Mouse (Mus musculus) liver, embryonic 15.5 days (tissue): ENCODE measurements around the gene Boc. TPM values are rescaled to one million over a fixed set of nuclear protein-coding genes. Genes with fewer than 3 reads are reported as not detected.

Experiments
- ATAC-seq: fragments of 200-750 bp; cut with Nextera tagmentation; 2 replicates; pipeline ENCODE4 v1.8.0; 2017; ENCODE audit warnings: moderate number of reproducible peaks, mild to moderate bottlenecking, moderate library complexity; ENCODE audit not compliant: insufficient read depth
- H3K27ac ChIP-seq: fragments of 300-500 bp; sonication (generic); replicated peaks from 2 replicates; pipeline ENCODE4 v1.5.1; 2015; ENCODE audit warnings: mild to moderate bottlenecking, inconsistent platforms
- H3K27me3 ChIP-seq: fragments of 300-500 bp; sonication (generic); 2 replicates; pipeline ENCODE4 v1.6.1; 2015; ENCODE audit warnings: mild to moderate bottlenecking, inconsistent platforms
- H3K36me3 ChIP-seq: fragments of 300-500 bp; sonication (generic); replicated peaks from 2 replicates; pipeline ENCODE4 v1.6.1; 2015; ENCODE audit warnings: moderate library complexity, mild to moderate bottlenecking, inconsistent platforms
- H3K4me1 ChIP-seq: fragments of 300-500 bp; sonication (generic); replicated peaks from 2 replicates; pipeline ENCODE4 v1.6.1; 2015; ENCODE audit warnings: inconsistent platforms
- H3K4me2 ChIP-seq: fragments of 300-500 bp; sonication (generic); 2 replicates; pipeline ENCODE4 v1.6.1; 2015; ENCODE audit warnings: moderate library complexity, mild to moderate bottlenecking, inconsistent platforms
- H3K4me3 ChIP-seq: fragments of 300-500 bp; sonication (generic); replicated peaks from 2 replicates; pipeline ENCODE4 v1.5.1; 2015; ENCODE audit warnings: mild to moderate bottlenecking, inconsistent platforms
- H3K9ac ChIP-seq: fragments of 300-500 bp; sonication (generic); 2 replicates; pipeline ENCODE4 v1.6.1; 2015; ENCODE audit warnings: moderate library complexity, mild to moderate bottlenecking, inconsistent platforms
- H3K9me3 ChIP-seq: fragments of 300-500 bp; sonication (generic); replicated peaks from 2 replicates; pipeline ENCODE4 v1.6.1; 2016; ENCODE audit warnings: inconsistent platforms
- WGBS: fragments of 180-500 bp; shearing (Covaris S2); methylation state at CpG from one replicate; pipeline ENCODE4 v1.1.7; 2015; ENCODE audit warnings: mixed read lengths; ENCODE audit not compliant: insufficient replicate concordance; 5-methylcytosine and 5-hydroxymethylcytosine counted together
- polyA plus RNA-seq: library from polyadenylated mRNA; unstranded; fragments of >200 nt; fragmentation: Nextera tagmentation; extraction: Ambion mirVana; gene quantifications from 2 replicates; pipeline ENCODE4 v1.2.1, GENCODE M21; 2015

Boc gene
- polyA plus RNA-seq, 1 experiment from 2014 or later = 0.59 TPM

GRCm38 (mm10) chr16:44486612-44487011 is 72.1 kb downstream of the Boc start:
- WGBS = 65% methylated on average over 9 of the region's 9 CpGs

GRCm38 (mm10) chr16:44485691-44486090 is 73.0 kb downstream of the Boc start:
- Histone ChIP-seq H3K9ac (no peak overlapping the region), H3K4me1 (no peaks in the 10 kb centered on the region), H3K36me3 (no peaks in the 10 kb centered on the region), H3K4me2 (no peak overlapping the region), H3K4me3 (no peak overlapping the region), H3K9me3 (no peaks in the 10 kb centered on the region), H3K27ac (no peak overlapping the region), H3K27me3 (no peaks in the 10 kb centered on the region)
- 72% methylated on average over 8 of the region's 8 CpGs for WGBS
- no peak for ATAC-seq

More at GRCm38 (mm10) chr16:44486612-44487011, 72.1 kb downstream of the Boc start:
- Histone ChIP-seq H3K9me3 (no peaks in the 10 kb centered on the region), H3K4me3 (no peak overlapping the region), H3K27me3 (no peaks in the 10 kb centered on the region), H3K36me3 (no peaks in the 10 kb centered on the region), H3K9ac (no peak overlapping the region), H3K27ac (no peak overlapping the region), H3K4me1 (no peaks in the 10 kb centered on the region), H3K4me2 (no peak overlapping the region)
- ATAC-seq = no peak

- Histone ChIP-seq H3K4me3 (no peak overlapping the region), H3K4me2 (no peak overlapping the region), H3K9me3 (no peaks in the 10 kb centered on the region), H3K4me1 (no peaks in the 10 kb centered on the region), H3K9ac (no peak overlapping the region), H3K27me3 (no peaks in the 10 kb centered on the region; the same call in 1 of the 2 replicates), H3K36me3 (no peaks in the 10 kb centered on the region), H3K27ac (no peak overlapping the region)
- WGBS = 46% methylated on average over 10 of the region's 10 CpGs
- ATAC-seq = no peak
Observed at GRCm38 (mm10) chr16:44484831-44485230, 73.9 kb downstream of the Boc start.

GRCm38 (mm10) chr16:44484079-44484478 is 74.6 kb downstream of the Boc start:
- 3% methylated on average over 7 of the region's 7 CpGs for WGBS
- Histone ChIP-seq H3K4me1 (no peaks in the 10 kb centered on the region), H3K27ac (no peak overlapping the region), H3K9ac (no peak overlapping the region), H3K4me2 (no peak overlapping the region), H3K36me3 (no peaks in the 10 kb centered on the region), H3K27me3 (no peaks in the 10 kb centered on the region; the same call in 1 of the 2 replicates), H3K9me3 (no peaks in the 10 kb centered on the region), H3K4me3 (no peak overlapping the region)
- no peak for ATAC-seq

- H3K27ac ChIP-seq = no peak overlapping the region
- H3K27me3 ChIP-seq = no peaks in the 10 kb centered on the region; the same call in 1 of the 2 replicates
- WGBS = 39% methylated on average over 28 of the region's 28 CpGs
- H3K9ac ChIP-seq = no peak overlapping the region
- H3K9me3 ChIP-seq = no peaks in the 10 kb centered on the region
- no peaks in the 10 kb centered on the region for H3K4me1 ChIP-seq
- H3K4me2 ChIP-seq = no peak overlapping the region
- no peaks in the 10 kb centered on the region for H3K36me3 ChIP-seq
- ATAC-seq = no peak
- no peak overlapping the region for H3K4me3 ChIP-seq
Observed at GRCm38 (mm10) chr16:44481599-44482593, 76.8 kb downstream of the Boc start.

GRCm38 (mm10) chr16:44480616-44481015 is 78.1 kb downstream of the Boc start:
- Histone ChIP-seq H3K4me2 (no peak overlapping the region), H3K36me3 (no peaks in the 10 kb centered on the region), H3K9me3 (no peaks in the 10 kb centered on the region), H3K4me1 (no peaks in the 10 kb centered on the region), H3K9ac (no peak overlapping the region), H3K27ac (no peak overlapping the region), H3K27me3 (no peaks in the 10 kb centered on the region; the same call in 1 of the 2 replicates), H3K4me3 (no peak overlapping the region)
- no peak for ATAC-seq
- 55% methylated on average over 7 of the region's 7 CpGs for WGBS

- Histone ChIP-seq H3K36me3 (no peaks in the 10 kb centered on the region), H3K4me2 (no peak overlapping the region), H3K9ac (no peak overlapping the region), H3K27ac (no peak overlapping the region), H3K4me3 (no peak overlapping the region), H3K27me3 (no peaks in the 10 kb centered on the region; the same call in 1 of the 2 replicates), H3K4me1 (no peaks in the 10 kb centered on the region), H3K9me3 (no peaks in the 10 kb centered on the region)
- WGBS = 71% methylated on average over 14 of the region's 14 CpGs
- ATAC-seq = no peak
Observed at GRCm38 (mm10) chr16:44479852-44480251, 78.8 kb downstream of the Boc start.

- 40% methylated on average over 18 of the region's 18 CpGs for WGBS
- Histone ChIP-seq H3K27me3 (no peaks in the 10 kb centered on the region; the same call in 1 of the 2 replicates), H3K4me2 (no peak overlapping the region), H3K9ac (no peak overlapping the region), H3K36me3 (no peaks in the 10 kb centered on the region), H3K9me3 (no peaks in the 10 kb centered on the region), H3K27ac (no peak overlapping the region), H3K4me3 (no peak overlapping the region), H3K4me1 (no peaks in the 10 kb centered on the region)
- no peak for ATAC-seq
Observed at GRCm38 (mm10) chr16:44478767-44479166, 79.9 kb downstream of the Boc start.

GRCm38 (mm10) chr16:44475682-44476375 is 82.9 kb downstream of the Boc start:
- no peaks in the 10 kb centered on the region for H3K9me3 ChIP-seq
- 71% methylated on average over 11 of the region's 11 CpGs for WGBS
- no peak overlapping the region for H3K4me3 ChIP-seq
- ATAC-seq = no peak
- no peaks in the 10 kb centered on the region for H3K36me3 ChIP-seq
- no peaks in the 10 kb centered on the region; the same call in 1 of the 2 replicates for H3K27me3 ChIP-seq
- no peak overlapping the region for H3K9ac ChIP-seq
- no peaks in the 10 kb centered on the region for H3K4me1 ChIP-seq
- no peak overlapping the region for H3K4me2 ChIP-seq
- no peak overlapping the region for H3K27ac ChIP-seq

GRCm38 (mm10) chr16:44475281-44475680 is 83.4 kb downstream of the Boc start:
- no peak for ATAC-seq
- Histone ChIP-seq H3K4me2 (no peak overlapping the region), H3K36me3 (no peaks in the 10 kb centered on the region), H3K9me3 (no peaks in the 10 kb centered on the region), H3K27me3 (no peaks in the 10 kb centered on the region; the same call in 1 of the 2 replicates), H3K4me3 (no peak overlapping the region), H3K27ac (no peak overlapping the region), H3K9ac (no peak overlapping the region), H3K4me1 (no peaks in the 10 kb centered on the region)
- WGBS = 63% methylated on average over 14 of the region's 14 CpGs

- 52% methylated on average over 5 of the region's 5 CpGs for WGBS
- no peaks in the 10 kb centered on the region for H3K36me3 ChIP-seq
- no peak overlapping the region for H3K27ac ChIP-seq
- H3K27me3 ChIP-seq = no peaks in the 10 kb centered on the region
- H3K9ac ChIP-seq = no peak overlapping the region
- H3K4me1 ChIP-seq = no peaks in the 10 kb centered on the region
- no peaks in the 10 kb centered on the region for H3K9me3 ChIP-seq
- no peak overlapping the region for H3K4me3 ChIP-seq
- ATAC-seq = no peak
- H3K4me2 ChIP-seq = no peak overlapping the region
Observed at GRCm38 (mm10) chr16:44460922-44461321, 97.8 kb downstream of the Boc start.
